Mouse (Mus musculus): ENCODE results near the gene Fez1. TPM values are rescaled to one million over a fixed set of nuclear protein-coding genes. Genes with fewer than 3 reads are reported as not detected.
A peak's percentile ranks its signal among the peaks of the same experiment; 100 is the strongest.

Gene Fez1
- polyA plus RNA-seq, 2 experiments: 28.0 to 44.4 TPM

GRCm38 (mm10) chr9:36796224-36796623 is 25.4 kb upstream of the Fez1 start:
- TF ChIP-seq POLR2A (IDR thresholded peaks at IDR 0.05; ENCODE audit: borderline replicate concordance, extremely low read depth, insufficient read depth, insufficient read length): no peak
- Histone ChIP-seq H3K4me1 (ENCODE audit: control insufficient read depth, insufficient read depth, low read length) (peaks cover 8% of the 10 kb centered on the region; the same call in 1 of the 2 replicates), H3K9me3 (ENCODE audit: control insufficient read depth, low read length) (no peaks in the 10 kb centered on the region), H3K36me3 (ENCODE audit: control insufficient read depth, insufficient read depth, low read length) (peaks cover 16% of the 10 kb centered on the region), H3K4me3 (replicated peaks; ENCODE audit: low read length) (peak overlapping the region; percentile 81), H3K27ac (replicated peaks; ENCODE audit: low read depth, low read length) (no peak overlapping the region), H3K4me2 (replicated peaks; ENCODE audit: low read depth, low read length, severe bottlenecking) (peak overlapping the region; percentile 54), H3K9ac (ENCODE audit: low read depth, low read length, severe bottlenecking) (peak overlapping the region; percentile 92), H3K27me3 (ENCODE audit: control insufficient read depth, insufficient read depth, low read length) (no peaks in the 10 kb centered on the region)
- DNase-seq (ENCODE audit: low spot score) (no peak), ATAC-seq (ENCODE audit: low FRiP score, low read depth) (no peak)
- 9% methylated on average over 5 of the region's 5 CpGs for WGBS

- peak; percentile 98 for ATAC-seq (ENCODE audit: low FRiP score, low read depth)
- WGBS: 1% methylated on average over 46 of the region's 66 CpGs
These were observed 24.7 kb upstream of the Fez1 start, which contains the start of gene Ei24 for GRCm38 (mm10) chr9:36796781-36797555. TSS of gene Ei24 (minus strand) at chr9:36797393.

GRCm38 (mm10) chr9:36801961-36802360 is 19.7 kb upstream of the Fez1 start:
- H3K4me2 ChIP-seq (replicated peaks; ENCODE audit: low read depth, low read length, severe bottlenecking): no peak overlapping the region
- H3K9me3 ChIP-seq (ENCODE audit: control insufficient read depth, low read length): no peaks in the 10 kb centered on the region
- WGBS: 83% methylated on average over 2 of the region's 2 CpGs
- no peak for TF ChIP-seq POLR2A (IDR thresholded peaks at IDR 0.05; ENCODE audit: borderline replicate concordance, extremely low read depth, insufficient read depth, insufficient read length)
- no peaks in the 10 kb centered on the region for H3K4me1 ChIP-seq (ENCODE audit: control insufficient read depth, insufficient read depth, low read length)
- ATAC-seq (ENCODE audit: low FRiP score, low read depth) (no peak), DNase-seq (ENCODE audit: low spot score) (no peak)
- no peak overlapping the region for H3K27ac ChIP-seq (replicated peaks; ENCODE audit: low read depth, low read length)
- H3K9ac ChIP-seq (ENCODE audit: low read depth, low read length, severe bottlenecking): no peak overlapping the region
- no peak overlapping the region for H3K4me3 ChIP-seq (replicated peaks; ENCODE audit: low read length)
- H3K27me3 ChIP-seq (ENCODE audit: control insufficient read depth, insufficient read depth, low read length): no peaks in the 10 kb centered on the region
- no peaks in the 10 kb centered on the region for H3K36me3 ChIP-seq (ENCODE audit: control insufficient read depth, insufficient read depth, low read length)

More at GRCm38 (mm10) chr9:36796781-36797555, 24.7 kb upstream of the Fez1 start, which contains the start of gene Ei24:
- DNase-seq (ENCODE audit: low spot score): peak; percentile 67
- H3K27ac ChIP-seq (replicated peaks; ENCODE audit: low read depth, low read length): peak within 1 kb of the TSS; percentile 59; the same call in 1 of the 2 replicates
- peak within 1 kb of the TSS; percentile 54 for H3K4me2 ChIP-seq (replicated peaks; ENCODE audit: low read depth, low read length, severe bottlenecking)
- H3K4me3 ChIP-seq (replicated peaks; ENCODE audit: low read length): peak within 1 kb of the TSS; percentile 81
- H3K9ac ChIP-seq (ENCODE audit: low read depth, low read length, severe bottlenecking): peak within 1 kb of the TSS; percentile 92
- no peaks in the 10 kb centered on the region for H3K27me3 ChIP-seq (ENCODE audit: control insufficient read depth, insufficient read depth, low read length)
- TF ChIP-seq POLR2A (IDR thresholded peaks at IDR 0.05; ENCODE audit: borderline replicate concordance, extremely low read depth, insufficient read depth, insufficient read length): peak; percentile 59; the same call in 1 of the 2 replicates
- H3K9me3 ChIP-seq (ENCODE audit: control insufficient read depth, low read length): no peaks in the 10 kb centered on the region
- H3K36me3 ChIP-seq (ENCODE audit: control insufficient read depth, insufficient read depth, low read length): peaks cover 9% of the 10 kb centered on the region; the same call in 1 of the 2 replicates
- peaks cover 8% of the 10 kb centered on the region; the same call in 1 of the 2 replicates for H3K4me1 ChIP-seq (ENCODE audit: control insufficient read depth, insufficient read depth, low read length)

GRCm38 (mm10) chr9:36802951-36803350 is 18.7 kb upstream of the Fez1 start:
- WGBS: 92% methylated on average over 3 of the region's 3 CpGs
- H3K4me3 ChIP-seq (replicated peaks; ENCODE audit: low read length): no peak overlapping the region
- H3K27ac ChIP-seq (replicated peaks; ENCODE audit: low read depth, low read length): no peak overlapping the region
- H3K9me3 ChIP-seq (ENCODE audit: control insufficient read depth, low read length): no peaks in the 10 kb centered on the region
- DNase-seq (ENCODE audit: low spot score) (no peak), ATAC-seq (ENCODE audit: low FRiP score, low read depth) (no peak)
- no peaks in the 10 kb centered on the region for H3K4me1 ChIP-seq (ENCODE audit: control insufficient read depth, insufficient read depth, low read length)
- no peaks in the 10 kb centered on the region for H3K27me3 ChIP-seq (ENCODE audit: control insufficient read depth, insufficient read depth, low read length)
- no peaks in the 10 kb centered on the region for H3K36me3 ChIP-seq (ENCODE audit: control insufficient read depth, insufficient read depth, low read length)
- H3K4me2 ChIP-seq (replicated peaks; ENCODE audit: low read depth, low read length, severe bottlenecking): no peak overlapping the region
- H3K9ac ChIP-seq (ENCODE audit: low read depth, low read length, severe bottlenecking): no peak overlapping the region
- TF ChIP-seq POLR2A (IDR thresholded peaks at IDR 0.05; ENCODE audit: borderline replicate concordance, extremely low read depth, insufficient read depth, insufficient read length): no peak

- no peak for TF ChIP-seq POLR2A (IDR thresholded peaks at IDR 0.05; ENCODE audit: borderline replicate concordance, extremely low read depth, insufficient read depth, insufficient read length)
- H3K27me3 ChIP-seq (ENCODE audit: control insufficient read depth, insufficient read depth, low read length): no peaks in the 10 kb centered on the region
- no peaks in the 10 kb centered on the region for H3K4me1 ChIP-seq (ENCODE audit: control insufficient read depth, insufficient read depth, low read length)
- H3K27ac ChIP-seq (replicated peaks; ENCODE audit: low read depth, low read length): no peak overlapping the region
- H3K36me3 ChIP-seq (ENCODE audit: control insufficient read depth, insufficient read depth, low read length): no peaks in the 10 kb centered on the region
- no peak overlapping the region for H3K9ac ChIP-seq (ENCODE audit: low read depth, low read length, severe bottlenecking)
- DNase-seq (ENCODE audit: low spot score) (no peak), ATAC-seq (ENCODE audit: low FRiP score, low read depth) (no peak)
- no peak overlapping the region for H3K4me3 ChIP-seq (replicated peaks; ENCODE audit: low read length)
- 63% methylated on average over 6 of the region's 6 CpGs for WGBS
- no peak overlapping the region for H3K4me2 ChIP-seq (replicated peaks; ENCODE audit: low read depth, low read length, severe bottlenecking)
- no peaks in the 10 kb centered on the region for H3K9me3 ChIP-seq (ENCODE audit: control insufficient read depth, low read length)
These were observed 18.3 kb upstream of the Fez1 start for GRCm38 (mm10) chr9:36803386-36803785.
